Mouse (Mus musculus) kidney, adult 2 months (tissue): ENCODE measurements around the gene Rbbp5.

Experiments
- CTCF ChIP-seq: fragments of 200-500 bp; conservative IDR thresholded peaks from 2 replicates; pipeline ENCODE4 v1.5.1; 2011; ENCODE audit warnings: low read depth, mild to moderate bottlenecking, control low read depth, low read length, moderate library complexity, mixed read lengths; ENCODE audit not compliant: insufficient read depth, insufficient read length
- POLR2A ChIP-seq: fragments of 200-500 bp; IDR thresholded peaks from one replicate; pipeline ENCODE4 v1.6.1; 2011; ENCODE audit warnings: low read depth, low read length, control low read depth

DNA sequence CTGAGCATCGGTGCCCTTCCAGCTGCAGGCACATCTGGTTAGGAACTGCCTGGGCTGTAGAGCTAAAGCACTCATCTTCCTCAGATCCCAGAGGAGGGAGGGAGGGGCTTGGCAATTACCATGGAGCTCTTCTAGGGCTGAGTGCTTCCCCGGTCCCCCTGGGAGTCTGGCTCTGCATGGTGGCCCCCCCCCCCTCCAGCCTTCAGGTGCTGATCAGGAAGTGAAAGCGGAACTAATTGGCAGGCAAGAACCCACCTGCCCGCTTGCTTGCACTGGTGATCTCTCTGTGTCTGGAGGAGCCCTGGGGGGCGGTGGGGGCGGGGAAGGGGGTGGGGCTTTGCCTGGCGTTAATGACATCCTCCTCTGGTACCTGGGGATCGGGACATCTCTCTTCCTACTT, 56.7 kb downstream of the Rbbp5 start:
- TF ChIP-seq POLR2A = no peak
- TF ChIP-seq CTCF = no peak
